Mouse (Mus musculus) retina, postnatal 1 day (tissue): ENCODE data around the gene Gm7102.
"Not testable (repeated sequence)": the region's sequence is repeated elsewhere in the genome, so short reads cannot be mapped to it uniquely, and the experiment has no call there.

ENCODE experiments used
- DNase-seq: peaks from one replicate; pipeline ENCODE4 v3.0.0-alpha.2; 2012

The Gm7102 gene

DNA sequence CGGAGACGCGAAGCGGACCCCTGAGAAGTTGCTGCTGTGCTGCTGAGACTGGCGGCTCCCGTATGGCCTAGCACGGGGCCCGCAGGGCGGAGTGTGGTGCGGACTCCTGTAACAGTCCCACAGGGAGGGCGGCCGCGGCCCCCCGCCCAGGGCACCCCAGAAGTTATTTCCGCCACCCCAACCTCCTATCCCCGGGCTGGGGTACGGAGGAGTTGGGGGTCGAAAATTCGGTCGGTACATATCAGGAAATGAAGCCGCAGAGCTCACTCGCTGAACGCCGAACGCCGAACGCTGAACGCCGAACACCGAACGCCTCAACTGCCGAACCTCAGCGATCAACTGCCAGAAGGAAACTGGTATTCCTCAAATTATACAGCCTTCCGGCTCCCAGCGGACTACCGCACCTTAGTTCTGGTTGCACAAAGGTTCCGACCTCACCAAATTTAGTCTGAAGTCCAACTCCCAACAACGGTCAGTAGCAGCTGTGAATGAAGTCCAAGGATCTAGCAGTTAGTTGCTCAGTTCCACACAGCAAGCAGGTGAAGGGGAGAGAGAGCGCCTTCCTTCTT lies at the start of gene Gm7102:
Gene Gm7102 (minus strand): TSS at position 554 of the 569 bp plus-strand sequence.
- DNase-seq = no peak

DNA sequence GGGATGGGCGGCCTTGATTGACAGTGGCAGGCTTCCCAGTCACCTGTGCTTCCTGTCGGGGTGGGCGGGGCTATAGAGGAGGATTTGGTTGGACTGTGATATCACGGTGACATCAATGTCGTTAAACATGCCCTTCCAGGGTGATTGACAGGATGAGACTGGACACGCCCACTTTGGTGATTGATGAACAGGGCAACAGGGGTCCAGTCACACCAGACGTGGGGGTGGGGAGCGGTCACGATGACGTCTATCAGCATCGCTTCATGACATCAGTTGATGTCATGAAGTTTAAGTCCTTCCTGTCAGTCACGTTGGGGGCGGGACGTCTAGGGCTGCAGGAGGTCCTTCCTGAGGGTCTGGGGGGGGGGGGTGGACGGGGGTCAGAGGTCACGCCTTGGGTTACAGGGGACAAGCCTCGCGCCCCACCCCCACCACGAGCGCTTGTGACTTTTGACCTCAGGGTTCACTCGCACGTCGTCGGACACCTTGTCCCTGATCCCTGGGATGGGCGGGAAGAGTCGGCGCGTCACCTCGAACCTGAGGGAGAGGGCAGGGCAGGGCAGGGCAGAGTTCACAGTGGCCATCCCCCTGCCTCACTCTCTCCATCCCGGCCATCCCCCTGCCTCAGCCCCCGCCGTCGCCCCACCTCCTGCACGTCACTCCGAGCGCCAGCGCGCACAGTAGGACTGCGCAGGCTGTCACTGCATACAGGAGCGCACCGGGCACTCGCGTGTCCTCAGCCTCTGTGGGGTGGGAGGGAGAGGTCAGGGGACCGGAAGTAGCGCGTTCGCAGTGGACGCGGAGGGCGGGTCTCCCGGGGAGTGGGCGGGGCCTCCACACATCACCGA lies 48.8 kb upstream of the Gm7102 start:
- DNase-seq = peak; percentile 48

- DNase-seq = peak; percentile 51
These were observed 47.7 kb upstream of the Gm7102 start for GRCm38 (mm10) chr19:61223706-61224328.

DNA sequence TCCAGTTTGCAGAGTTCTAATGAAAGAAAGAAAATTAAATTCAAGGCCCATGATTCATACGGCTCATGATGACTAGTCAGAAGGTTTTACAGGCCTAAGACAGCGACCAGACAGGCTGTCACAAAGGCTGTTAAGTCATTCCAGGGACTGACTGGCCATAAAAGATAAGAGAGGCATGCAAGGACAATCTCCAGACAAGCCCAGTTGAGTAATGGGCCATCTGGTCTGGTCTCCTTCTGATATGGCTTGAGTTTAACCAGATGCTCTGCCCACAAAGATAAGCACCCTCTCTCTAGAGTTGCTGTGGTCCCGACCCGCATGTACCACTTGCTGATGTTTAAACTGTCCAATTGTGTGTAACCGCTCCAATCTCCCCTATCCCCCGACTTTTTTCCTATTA lies 31.4 kb upstream of the Gm7102 start:
- DNase-seq = not testable (repeated sequence)

DNA sequence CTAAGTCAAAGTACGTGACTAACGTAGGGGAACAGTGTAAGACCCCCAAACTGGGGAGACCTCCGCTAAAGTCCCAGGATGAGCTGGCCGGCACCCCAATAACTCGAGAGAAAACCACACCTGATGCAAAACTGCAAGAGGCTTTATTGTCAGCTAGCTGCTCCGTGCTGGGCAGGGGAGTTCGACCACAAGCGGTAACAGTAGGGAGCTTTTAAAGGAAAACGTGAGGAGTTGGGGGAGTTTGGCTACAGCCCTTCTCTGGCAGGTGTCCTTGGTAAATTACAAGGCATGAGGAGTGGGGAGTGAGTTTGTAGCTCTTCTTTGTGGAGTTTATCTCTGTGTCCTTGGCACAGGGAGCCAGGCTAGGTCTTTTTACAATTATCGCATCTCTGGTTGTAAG lies 23.7 kb upstream of the Gm7102 start:
- DNase-seq = peak; percentile 45

- DNase-seq = peak; percentile 94
These were observed 23.2 kb upstream of the Gm7102 start for GRCm38 (mm10) chr19:61199316-61199715.

DNA sequence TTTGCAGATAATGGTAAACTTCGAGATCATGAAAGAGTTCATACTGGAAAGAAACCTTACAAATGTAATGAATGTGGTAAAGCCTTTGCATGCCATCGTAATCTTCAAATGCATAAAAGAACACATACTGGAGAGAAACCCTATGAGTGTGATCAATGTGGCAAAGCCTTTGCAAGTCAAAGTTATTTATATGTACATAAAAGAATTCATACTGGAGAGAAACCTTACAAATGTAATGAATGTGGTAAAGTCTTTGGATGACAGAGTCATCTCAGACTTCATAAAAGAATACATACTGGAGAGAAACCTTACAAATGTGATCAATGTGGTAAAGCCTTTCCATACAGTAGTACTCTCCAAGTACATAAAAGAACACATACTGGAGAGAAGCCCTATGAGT lies 7.5 kb upstream of the Gm7102 start, which contains the start of gene Gm6020:
Gene Gm6020 (plus strand): TSS at position 301 of the 400 bp plus-strand sequence.
- not testable (repeated sequence) for DNase-seq

DNA sequence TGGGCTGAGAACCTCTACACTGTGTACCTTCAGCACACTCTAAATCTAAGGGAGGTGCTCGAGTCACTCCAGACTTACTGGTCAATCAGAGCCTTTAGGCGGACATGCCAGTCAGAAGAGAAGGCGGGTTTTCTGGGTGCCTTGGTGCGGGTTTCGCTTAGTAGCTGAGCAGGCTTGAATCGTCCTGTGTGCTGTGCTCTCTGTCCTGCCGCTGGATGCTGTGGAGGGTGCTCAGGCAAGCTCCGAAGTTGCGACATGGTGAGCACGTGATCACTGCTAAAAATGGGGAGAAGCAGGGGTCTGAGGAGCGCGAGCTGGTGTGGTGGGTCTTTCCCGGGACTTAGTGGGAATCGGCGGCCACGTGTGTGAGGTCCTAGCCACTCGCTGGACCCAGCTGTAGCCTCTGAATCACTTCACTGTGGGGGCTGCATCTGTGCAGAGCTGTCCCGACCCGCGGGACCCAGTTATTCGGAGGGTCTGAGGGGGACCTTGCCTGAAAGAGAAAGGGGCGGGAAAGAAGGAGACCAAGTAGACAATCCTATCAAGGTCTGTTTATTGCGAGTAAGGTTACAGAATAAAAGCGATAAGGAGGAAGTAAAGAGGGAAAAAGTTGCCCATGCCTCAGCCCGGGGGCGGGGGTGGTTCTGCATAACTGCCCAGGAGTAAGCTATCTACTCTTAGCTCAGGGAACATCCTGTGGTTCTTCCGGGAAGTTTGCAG lies 24.2 kb downstream of the Gm7102 start:
- peak; percentile 55 for DNase-seq

DNA sequence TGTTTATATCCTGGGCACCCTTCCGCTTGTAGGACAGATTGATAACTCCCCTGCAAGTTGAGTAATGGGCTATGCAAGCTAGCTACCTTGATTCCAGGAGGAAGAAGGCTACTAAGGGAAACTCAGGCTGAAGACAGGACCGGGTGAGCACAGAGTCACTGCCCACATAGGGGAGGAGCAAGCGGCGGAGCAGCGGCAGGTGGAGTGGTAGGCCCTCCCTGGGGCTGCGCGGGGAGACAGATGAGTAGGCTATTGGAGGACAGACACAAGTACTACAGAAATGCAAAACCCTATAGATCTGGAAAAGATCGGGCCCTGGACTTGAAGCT lies 24.8 kb downstream of the Gm7102 start:
- peak; percentile 42 for DNase-seq

- no peak for DNase-seq
These were observed 34.8 kb downstream of the Gm7102 start for GRCm38 (mm10) chr19:61141299-61141698.

DNA sequence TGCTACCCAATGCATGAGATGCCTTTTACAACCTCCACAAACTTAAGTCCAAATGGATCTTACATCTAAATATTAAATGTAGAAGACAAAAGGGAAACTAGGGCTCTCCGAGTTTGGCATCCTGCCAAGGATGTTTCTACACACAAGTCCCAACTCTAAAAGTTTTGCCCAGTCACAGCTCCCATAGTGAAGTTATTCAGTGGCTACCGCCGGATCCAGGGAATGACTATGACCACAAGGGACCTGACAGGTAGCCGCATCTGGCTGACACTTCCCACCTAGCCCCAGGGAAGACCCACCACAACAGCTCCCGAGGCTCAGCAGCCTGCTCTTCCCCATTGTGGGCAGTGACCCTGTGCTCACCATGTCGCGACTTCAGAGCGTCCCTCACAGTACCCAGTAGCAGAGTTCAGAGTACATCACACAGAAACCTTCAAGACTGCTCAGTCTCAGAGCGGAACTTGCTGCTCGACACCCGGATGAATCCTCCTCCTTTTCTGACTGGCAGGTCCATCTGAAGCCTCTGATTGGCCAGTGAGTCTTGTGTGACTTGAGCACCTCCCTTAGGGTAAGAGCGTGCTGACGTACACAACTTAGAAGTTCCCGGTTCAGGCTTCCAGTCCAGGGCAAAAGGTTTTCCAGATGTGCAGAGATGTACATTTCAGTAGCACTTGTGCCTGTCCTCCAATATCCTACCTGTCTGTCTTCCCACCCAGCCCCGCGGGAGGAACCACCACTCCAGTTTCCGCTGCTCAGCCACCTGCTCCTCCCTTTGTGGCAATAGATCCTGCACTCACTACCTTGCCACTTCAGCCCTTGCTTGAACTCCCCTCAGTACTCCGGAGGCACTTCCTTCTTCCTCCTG lies 35.5 kb downstream of the Gm7102 start, which contains the start of gene Zfp950:
Gene Zfp950 (minus strand): TSS at position 499 of the 865 bp plus-strand sequence.
- DNase-seq = peak; percentile 94

GRCm38 (mm10) chr19:61138655-61139054 lies 37.5 kb downstream of the Gm7102 start:
- no peak for DNase-seq

DNA sequence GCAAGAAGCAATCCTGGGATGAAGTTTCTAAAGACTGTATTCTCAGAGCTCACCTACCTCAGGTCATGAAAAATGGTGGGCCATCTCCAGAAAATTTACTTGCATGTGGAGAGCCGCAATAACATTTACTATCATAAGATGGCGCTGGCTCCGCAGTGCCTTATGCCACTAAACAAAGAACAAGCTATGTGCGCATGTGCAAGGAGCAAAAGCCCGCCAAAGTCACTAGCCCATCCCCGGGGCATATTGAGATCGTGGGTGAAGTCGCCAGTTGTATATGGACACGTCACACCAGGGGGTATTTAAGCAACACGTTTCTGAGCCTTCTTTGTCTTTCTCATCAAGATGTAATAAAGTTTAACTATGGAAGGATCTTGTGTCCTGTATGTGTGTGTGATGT lies 45.0 kb downstream of the Gm7102 start:
- DNase-seq = no peak
